Mouse (Mus musculus): Measurements from ENCODE around the gene Cyp51. TPM values are rescaled to one million over a fixed set of nuclear protein-coding genes. Genes with fewer than 3 reads are reported as not detected.

The Cyp51 gene
- total and polyA plus RNA-seq, 2 experiments from 2014 or later: 100 to 221 TPM

GRCm38 (mm10) chr5:4036686-4037085 is 67.9 kb downstream of the Cyp51 start:
- Histone ChIP-seq H3K9me3 (ENCODE audit: low read length) (no peaks in the 10 kb centered on the region), H3K9ac (replicated peaks; ENCODE audit: low read length) (no peak overlapping the region), H3K36me3 (ENCODE audit: insufficient read depth, low read length) (peaks cover 54% of the 10 kb centered on the region), H3K4me1 (ENCODE audit: insufficient read depth, low read length) (no peaks in the 10 kb centered on the region), H3K4me3 (ENCODE audit: low read length) (no peak overlapping the region), H3K4me2 (ENCODE audit: low read depth, low read length) (no peak overlapping the region), H3K27ac (no peak overlapping the region), H3K27me3 (ENCODE audit: insufficient read depth, low read length) (no peaks in the 10 kb centered on the region)
- ATAC-seq: no peak
- WGBS: 98% methylated on average over 9 of the region's 9 CpGs
- no peak for TF ChIP-seq CTCF (IDR thresholded peaks at IDR 0.05; ENCODE audit: low read depth)
- DNase-seq (ENCODE audit: low spot score): no peak

DNA sequence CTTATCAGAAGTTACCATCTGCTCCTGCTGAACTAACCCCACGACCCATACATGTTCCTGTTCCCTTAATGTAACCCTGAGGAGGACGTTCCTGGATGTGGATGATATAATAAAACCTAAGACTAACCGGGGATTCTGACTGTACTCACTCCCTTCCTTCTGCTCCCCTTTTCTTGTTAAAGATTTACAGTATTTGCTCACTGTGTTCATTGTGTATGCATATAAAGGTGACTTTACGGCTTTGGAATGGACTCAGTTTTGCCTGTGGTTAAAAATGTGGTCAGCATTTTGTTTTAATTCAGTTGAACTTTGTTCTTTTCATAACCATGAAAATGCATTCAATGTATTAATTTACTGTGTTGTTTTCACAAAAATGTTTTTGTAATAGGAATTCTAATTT is 72.7 kb downstream of the Cyp51 start:
- WGBS: 90% methylated on average over 4 of the region's 4 CpGs
- H3K9me3 ChIP-seq (ENCODE audit: low read length): no peaks in the 10 kb centered on the region
- H3K4me1 ChIP-seq (ENCODE audit: insufficient read depth, low read length): no peaks in the 10 kb centered on the region
- H3K9ac ChIP-seq (replicated peaks; ENCODE audit: low read length): no peak overlapping the region
- H3K27ac ChIP-seq: no peak overlapping the region
- ATAC-seq: no peak
- H3K36me3 ChIP-seq (ENCODE audit: insufficient read depth, low read length): peaks cover 41% of the 10 kb centered on the region
- DNase-seq (ENCODE audit: low spot score): no peak
- H3K4me3 ChIP-seq (ENCODE audit: low read length): no peak overlapping the region
- no peaks in the 10 kb centered on the region for H3K27me3 ChIP-seq (ENCODE audit: insufficient read depth, low read length)
- no peak overlapping the region for H3K4me2 ChIP-seq (ENCODE audit: low read depth, low read length)
- TF ChIP-seq CTCF (IDR thresholded peaks at IDR 0.05; ENCODE audit: low read depth): no peak

Other genes starting within 250 kb of the Cyp51 start
- 1.6 and 2.0 TPM in 2 replicates for gene Mterf1a, start 210.8 kb downstream of the Cyp51 start, total RNA-seq (2014; rRNA removed)
- 3.4 and 3.9 TPM in 2 replicates for gene Mterf1a, start 210.8 kb downstream of the Cyp51 start, polyA plus RNA-seq (2015; fragmentation: Nextera tagmentation; extraction: Ambion mirVana)
- gene Akap9, start 176.7 kb downstream of the Cyp51 start, total RNA-seq (2014; rRNA removed): 41.6 and 45.9 TPM in 2 replicates
- 225 and 227 TPM in 2 replicates for gene Akap9, start 176.7 kb downstream of the Cyp51 start, polyA plus RNA-seq (2015; fragmentation: Nextera tagmentation; extraction: Ambion mirVana)
- gene Mterf1b, start 87.6 kb upstream of the Cyp51 start, total RNA-seq (2014; rRNA removed): 0.84 TPM in 1 of 2 replicates, not detected in the other
- 1.3 and 1.6 TPM in 2 replicates for gene Mterf1b, start 87.6 kb upstream of the Cyp51 start, polyA plus RNA-seq (2015; fragmentation: Nextera tagmentation; extraction: Ambion mirVana)

Data from hindbrain, postnatal 0 days (tissue).